Mouse (Mus musculus): ENCODE data around the gene Mif. TPM values are rescaled to one million over a fixed set of nuclear protein-coding genes. Genes with fewer than 3 reads are reported as not detected.

The Mif gene
- 1,044 and 1,157 TPM in 2 replicates for polyA plus RNA-seq (2015; fragmentation: Nextera tagmentation; extraction: Ambion mirVana)

DNA sequence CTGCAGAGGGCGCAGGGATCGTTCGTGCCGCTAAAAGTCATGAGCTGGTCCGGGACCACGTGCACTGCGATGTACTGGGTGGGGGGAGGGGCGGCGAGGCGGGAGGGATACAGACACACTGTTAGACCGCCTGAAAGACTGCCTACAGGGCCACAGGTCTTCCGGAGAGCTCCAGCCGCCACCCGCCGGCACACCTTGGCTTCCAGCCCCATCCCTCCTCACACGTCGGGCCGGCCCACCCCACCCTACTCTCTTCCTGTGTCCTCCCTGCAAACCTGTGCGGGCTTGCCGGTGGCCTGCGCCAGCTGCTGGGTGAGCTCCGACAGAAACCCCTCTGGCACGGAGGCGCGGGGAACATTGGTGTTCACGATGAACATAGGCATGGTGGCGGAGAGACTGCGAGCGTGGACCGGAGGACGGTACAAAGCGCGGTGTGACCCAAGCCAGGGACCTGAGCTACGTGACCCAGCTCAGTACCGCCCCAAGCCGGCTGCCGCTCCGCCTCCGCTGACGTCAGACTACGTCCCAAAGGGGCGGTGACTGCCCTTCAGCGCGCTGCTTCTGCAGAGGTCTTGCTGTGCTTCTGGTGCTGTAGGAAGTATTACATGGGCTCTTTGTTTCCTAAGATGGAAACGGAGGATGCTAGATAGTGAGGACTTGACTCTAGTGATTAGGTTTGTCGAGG, at the start of gene Mif:
Gene Mif (minus strand): TSS at position 455 of the 685 bp plus-strand sequence.

DNA sequence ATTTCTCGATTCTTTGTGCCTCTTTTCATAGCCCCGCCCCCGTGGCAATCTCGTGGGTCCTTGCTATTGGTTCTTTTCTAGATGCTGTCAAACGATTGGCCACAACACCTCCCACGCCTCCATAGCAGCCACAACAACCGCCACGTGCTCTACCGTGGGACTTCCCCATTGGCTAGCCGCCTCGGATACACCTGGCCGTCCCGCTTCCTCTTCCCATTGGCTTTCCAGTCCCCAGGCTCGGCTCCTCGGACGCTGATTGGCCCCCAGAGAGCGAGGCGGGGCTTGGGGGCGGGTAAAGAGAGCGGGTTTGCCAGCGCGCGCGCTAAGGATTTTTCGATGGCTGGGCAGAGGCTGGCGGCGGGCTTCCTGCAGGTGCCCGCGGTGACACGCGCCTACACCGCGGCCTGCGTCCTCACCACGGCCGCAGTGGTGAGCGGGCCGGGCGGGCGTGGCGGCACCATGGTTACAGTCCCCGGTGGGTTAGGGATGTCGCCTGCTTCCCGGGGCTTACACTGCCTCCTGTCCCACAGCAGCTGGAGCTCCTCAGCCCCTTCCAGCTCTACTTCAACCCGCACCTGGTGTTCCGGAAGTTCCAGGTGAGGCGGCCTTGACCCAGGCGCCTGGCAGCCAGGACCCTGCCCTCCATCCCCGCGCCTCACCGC, 33.2 kb upstream of the Mif start, which contains the start of gene Derl3:
Gene Derl3 (plus strand): TSS at position 325 of the 662 bp plus-strand sequence.

DNA sequence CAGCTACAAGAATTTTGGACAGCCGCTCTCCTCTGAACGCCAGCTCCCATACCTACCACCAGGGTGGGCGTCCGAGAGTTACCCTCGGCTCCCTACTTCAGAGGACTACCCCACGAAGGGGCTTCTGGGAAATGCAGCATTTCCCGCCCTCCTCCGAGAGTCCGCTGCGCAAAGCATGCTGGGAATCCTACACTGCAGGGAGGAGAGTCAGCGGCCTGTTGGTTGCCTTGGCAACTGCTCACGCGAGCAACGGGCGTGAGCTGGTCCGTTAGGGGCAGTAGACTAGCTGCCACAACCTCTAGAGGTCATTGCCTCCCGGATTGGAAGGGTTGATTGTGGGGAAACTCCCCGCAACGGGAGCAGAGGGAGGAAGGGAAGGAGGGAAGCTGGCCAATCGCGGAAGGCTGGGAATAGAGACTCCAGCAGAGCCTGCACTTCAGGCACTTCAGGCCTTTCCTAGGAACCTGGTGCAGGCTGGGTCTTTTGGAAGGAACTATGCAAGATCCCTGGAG, 22.7 kb downstream of the Mif start, which contains the start of gene Gstt2:
Gene Gstt2 (minus strand): TSS at position 177 of the 512 bp plus-strand sequence.

DNA sequence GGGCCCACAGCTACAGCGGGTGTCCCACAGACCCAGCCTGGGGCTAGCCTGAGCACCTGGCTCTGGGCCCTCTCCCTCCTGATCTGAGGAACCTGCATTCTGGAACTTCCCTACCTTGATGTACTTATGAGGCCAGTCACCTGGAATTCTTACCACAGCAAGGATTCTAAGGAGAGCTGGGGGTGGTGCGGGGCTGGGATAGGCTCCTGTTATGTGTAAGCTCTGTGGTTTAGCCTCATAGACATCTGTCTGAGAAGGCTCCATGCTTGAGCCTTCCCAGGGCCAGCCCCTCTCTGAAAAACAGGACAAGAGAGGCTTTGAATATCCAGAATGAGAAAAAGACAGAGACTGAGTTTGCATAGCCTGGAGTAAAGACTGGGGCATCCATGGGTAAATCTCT, 37.6 kb downstream of the Mif start, which contains the start of gene Gstt4:
Gene Gstt4 (minus strand): TSS at position 101 of the 400 bp plus-strand sequence.

Other genes starting within 250 kb of the Mif start
- 79.5 and 108 TPM in 2 replicates for gene Susd2, start 216.2 kb downstream of the Mif start, polyA plus RNA-seq (2015; fragmentation: Nextera tagmentation; extraction: Ambion mirVana)
- gene Cabin1, start 95.9 kb downstream of the Mif start, polyA plus RNA-seq (2015; fragmentation: Nextera tagmentation; extraction: Ambion mirVana) = 17.0 and 18.6 TPM in 2 replicates
- 45.8 and 51.8 TPM in 2 replicates for gene Ddt, start 86.8 kb downstream of the Mif start, polyA plus RNA-seq (2015; fragmentation: Nextera tagmentation; extraction: Ambion mirVana)
- gene Gm20441, start 79.3 kb downstream of the Mif start, polyA plus RNA-seq (2015; fragmentation: Nextera tagmentation; extraction: Ambion mirVana) = 0.28 and 1.0 TPM in 2 replicates
- gene Gstt3, start 78.8 kb downstream of the Mif start, polyA plus RNA-seq (2015; fragmentation: Nextera tagmentation; extraction: Ambion mirVana) = 60.8 and 65.5 TPM in 2 replicates
- 49.2 and 49.8 TPM in 2 replicates for gene Gstt1, start 61.7 kb downstream of the Mif start, polyA plus RNA-seq (2015; fragmentation: Nextera tagmentation; extraction: Ambion mirVana)
- not detected in 2 replicates for gene Gstt4, start 37.7 kb downstream of the Mif start, polyA plus RNA-seq (2015; fragmentation: Nextera tagmentation; extraction: Ambion mirVana)
- gene Gstt2, start 22.8 kb downstream of the Mif start, polyA plus RNA-seq (2015; fragmentation: Nextera tagmentation; extraction: Ambion mirVana) = 21.6 and 26.6 TPM in 2 replicates
- gene Derl3, start 33.2 kb upstream of the Mif start, polyA plus RNA-seq (2015; fragmentation: Nextera tagmentation; extraction: Ambion mirVana) = 0.48 and 1.1 TPM in 2 replicates
- gene Smarcb1, start 61.4 kb upstream of the Mif start, polyA plus RNA-seq (2015; fragmentation: Nextera tagmentation; extraction: Ambion mirVana) = 77.3 and 83.6 TPM in 2 replicates
- 120 and 128 TPM in 2 replicates for gene Chchd10, start 72.9 kb upstream of the Mif start, polyA plus RNA-seq (2015; fragmentation: Nextera tagmentation; extraction: Ambion mirVana)
- gene Mmp11, start 76.3 kb upstream of the Mif start, polyA plus RNA-seq (2015; fragmentation: Nextera tagmentation; extraction: Ambion mirVana) = 14.1 and 14.9 TPM in 2 replicates
- gene Gm867, start 80.4 kb upstream of the Mif start, polyA plus RNA-seq (2015; fragmentation: Nextera tagmentation; extraction: Ambion mirVana) = 0.29 TPM in 1 of 2 replicates, not detected in the other
- gene Vpreb3, start 82.8 kb upstream of the Mif start, polyA plus RNA-seq (2015; fragmentation: Nextera tagmentation; extraction: Ambion mirVana) = 0.36 TPM in 1 of 2 replicates, not detected in the other
- gene Gm5134, start 94.3 kb upstream of the Mif start, polyA plus RNA-seq (2015; fragmentation: Nextera tagmentation; extraction: Ambion mirVana) = not detected in 2 replicates
- gene Zfp280b, start 172.4 kb upstream of the Mif start, polyA plus RNA-seq (2015; fragmentation: Nextera tagmentation; extraction: Ambion mirVana) = 11.1 and 11.6 TPM in 2 replicates